25 mouse cellular contexts compared by ENCODE assay signal in genomic region chr4:117354651-117355050, GRCm38 (mm10).
"Had no signal": no experiment of that assay in that cellular context is flagged by ENCODE, and none has a peak within 500 bp of the region (broad histone marks: within the 10 kb centered on the region; RNA-seq: fewer than 3 reads in every experiment).

No protein-coding gene starts in this region.

- H3K36me3 ChIP-seq: intestine, embryonic 15.5 days; kidney, embryonic 15.5 days; liver, embryonic 12.5 days; liver, embryonic 15.5 days; lung, embryonic 15.5 days; neural tube, embryonic 12.5 days; neural tube, embryonic 15.5 days had no signal

- H3K27me3 ChIP-seq: intestine, embryonic 15.5 days; liver, embryonic 15.5 days; lung, embryonic 15.5 days had no signal

- H3K9ac ChIP-seq: intestine, embryonic 15.5 days; kidney, embryonic 15.5 days; liver, embryonic 12.5 days; liver, embryonic 15.5 days; lung, embryonic 15.5 days; neural tube, embryonic 12.5 days; neural tube, embryonic 15.5 days had no signal

- ATAC-seq: intestine, embryonic 15.5 days; liver, embryonic 12.5 days had no signal

- H3K27ac ChIP-seq: intestine, embryonic 15.5 days; kidney, embryonic 15.5 days; left cerebral cortex, adult 2 months; liver, embryonic 12.5 days; liver, embryonic 15.5 days; lung, embryonic 15.5 days; neural tube, embryonic 12.5 days; neural tube, embryonic 15.5 days; stomach, postnatal 0 days had no signal

- H3K4me1 ChIP-seq: liver, embryonic 12.5 days; liver, embryonic 15.5 days; megakaryocyte, embryonic 14.5 days had no signal

- H3K9me3 ChIP-seq: intestine, embryonic 15.5 days; kidney, embryonic 15.5 days; liver, embryonic 12.5 days; liver, embryonic 15.5 days; lung, embryonic 15.5 days; megakaryocyte, embryonic 14.5 days; neural tube, embryonic 12.5 days; neural tube, embryonic 15.5 days had no signal

- H3K4me2 ChIP-seq: intestine, embryonic 15.5 days; kidney, embryonic 15.5 days; liver, embryonic 12.5 days; liver, embryonic 15.5 days; lung, embryonic 15.5 days; midbrain, embryonic 11.5 days; neural tube, embryonic 12.5 days; neural tube, embryonic 15.5 days had no signal

- H3K4me3 ChIP-seq: intestine, embryonic 15.5 days; kidney, embryonic 15.5 days; left cerebral cortex, adult 2 months; liver, embryonic 12.5 days; liver, embryonic 15.5 days; lung, embryonic 15.5 days; megakaryocyte, embryonic 14.5 days; neural tube, embryonic 12.5 days; neural tube, embryonic 15.5 days had no signal

- DNase-seq: kidney, adult 11 months; kidney, adult 8-10 months; kidney, postnatal 10 days; kidney, postnatal 36 days; layer of hippocampus, postnatal 36 days; liver; lung, adult 18-20 months; lung, postnatal 10 days; lung, postnatal 36 days; midbrain, embryonic 14.5 days; right cerebral cortex, adult 18-20 months; right cerebral cortex, postnatal 14 days; right cerebral cortex, postnatal 4 days; thymus, postnatal 25 days had no signal
